Mouse (Mus musculus) T-helper 2 cell (primary cell): ENCODE measurements around the gene Cttn.

ENCODE experiments used
- in situ Hi-C: fragments of 300-600 bp; cut with MboI, MseI; formaldehyde crosslinking; loops from one replicate; pipeline ENCODE4 v1.15.1; 2025; ENCODE audit warnings: high pct_unique_total_duplicates

The Cttn gene

DNA sequence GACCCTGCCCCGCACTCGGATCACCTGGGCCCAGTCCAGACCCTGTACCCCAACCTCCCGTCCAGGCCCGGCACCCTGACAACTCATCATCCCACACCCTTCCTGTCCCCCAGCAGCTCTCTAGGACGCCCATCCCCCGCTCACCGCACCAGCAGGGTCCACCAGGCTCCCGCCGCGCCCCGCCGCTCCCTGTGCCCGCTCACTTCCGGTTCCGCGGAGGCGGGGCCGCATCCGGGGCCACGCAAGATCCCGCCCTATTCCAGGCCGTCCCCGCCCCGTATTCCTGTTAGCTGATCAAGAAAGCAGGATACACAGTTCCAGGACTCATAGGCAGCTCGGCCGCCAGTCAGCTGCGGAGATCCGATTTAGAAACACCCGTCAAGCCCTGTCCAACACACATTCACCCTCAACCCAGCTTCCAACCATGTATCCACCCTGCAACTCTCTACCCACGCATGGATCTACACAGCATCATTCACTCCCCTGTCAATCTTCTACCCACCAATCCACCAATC lies at the start of gene Cttn:
Gene Cttn (minus strand): TSS at position 465 of the 515 bp plus-strand sequence.
- in situ Hi-C loops = no loop called here

DNA sequence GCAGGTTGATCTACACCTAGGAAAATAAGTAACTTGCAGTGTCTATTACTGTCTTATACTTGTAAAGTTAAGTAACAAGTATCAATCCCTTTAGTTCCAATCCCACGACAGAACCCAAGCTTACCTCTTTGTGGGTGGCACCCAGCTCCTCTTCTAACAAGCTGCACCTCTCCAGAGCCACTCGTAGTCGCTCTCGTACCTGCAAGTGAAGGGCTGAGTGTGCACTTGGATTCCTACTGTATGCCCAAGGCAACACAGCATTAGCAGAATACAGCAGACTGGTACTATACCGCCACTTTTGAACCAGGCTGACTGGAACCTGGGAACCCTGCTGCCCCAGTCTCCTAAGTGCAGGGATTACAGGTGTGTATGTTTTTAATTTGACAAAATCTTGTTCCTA lies 49.0 kb upstream of the Cttn start:
- in situ Hi-C loops = no loop called here

DNA sequence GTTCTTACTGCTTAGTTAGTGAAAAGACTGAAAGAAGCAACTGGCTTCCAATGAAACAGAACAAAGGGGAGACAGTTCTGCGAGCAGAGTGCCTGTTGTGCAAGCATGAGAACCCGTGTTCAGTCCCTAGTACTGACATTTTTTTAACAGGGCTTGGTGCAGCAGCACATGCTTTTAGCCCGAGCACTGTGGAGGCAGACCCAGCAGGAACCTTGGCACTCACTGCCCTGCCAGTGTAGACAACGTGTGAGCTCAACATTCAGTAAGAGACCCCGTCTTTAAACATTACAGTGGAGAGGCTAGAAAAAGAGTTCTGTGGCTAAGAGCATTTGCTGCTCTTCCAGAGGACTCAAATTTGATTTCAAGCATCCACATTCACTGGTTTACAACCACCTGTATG lies 45.9 kb upstream of the Cttn start:
- in situ Hi-C loops = no loop called here

DNA sequence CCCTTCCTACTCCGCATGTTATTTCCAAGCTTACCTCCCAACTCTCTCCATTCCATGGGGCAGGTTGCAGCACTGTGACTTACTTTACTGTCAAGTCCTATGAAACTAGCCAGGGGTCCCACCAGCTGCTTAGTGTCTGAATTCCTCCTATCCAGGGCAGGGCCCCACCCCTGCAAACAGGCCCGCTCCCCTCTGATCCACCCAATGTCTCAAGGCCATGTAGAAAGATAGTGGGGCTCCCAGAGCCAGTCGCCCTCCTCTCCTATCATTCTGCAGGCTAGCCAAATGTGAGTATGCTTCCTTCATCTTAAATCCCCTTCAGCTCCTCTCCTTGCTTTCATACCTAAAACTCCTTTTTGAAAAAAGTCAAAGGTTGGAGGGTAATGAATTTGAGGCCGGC lies 38.3 kb upstream of the Cttn start:
- in situ Hi-C loops = no loop called here

DNA sequence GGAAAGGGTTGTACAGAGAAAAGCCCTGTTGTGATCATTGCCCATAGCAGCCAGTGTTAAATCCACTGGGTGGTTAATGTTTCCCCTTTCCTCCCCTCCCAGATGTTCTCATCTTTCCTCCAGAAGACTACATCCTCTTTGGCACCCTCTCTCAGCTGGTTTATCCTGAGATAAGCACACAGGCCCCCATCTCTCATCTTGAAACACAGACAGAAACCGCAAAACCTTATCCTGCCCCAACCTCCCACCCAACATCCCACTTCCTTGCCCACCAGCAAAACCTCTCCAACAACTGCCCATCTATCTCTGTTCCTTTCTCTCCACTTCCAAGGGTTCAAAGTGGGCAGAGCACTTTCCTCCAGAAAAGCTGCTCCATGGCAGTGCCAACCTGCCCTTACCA lies 36.0 kb upstream of the Cttn start:
- in situ Hi-C loops = no loop called here

DNA sequence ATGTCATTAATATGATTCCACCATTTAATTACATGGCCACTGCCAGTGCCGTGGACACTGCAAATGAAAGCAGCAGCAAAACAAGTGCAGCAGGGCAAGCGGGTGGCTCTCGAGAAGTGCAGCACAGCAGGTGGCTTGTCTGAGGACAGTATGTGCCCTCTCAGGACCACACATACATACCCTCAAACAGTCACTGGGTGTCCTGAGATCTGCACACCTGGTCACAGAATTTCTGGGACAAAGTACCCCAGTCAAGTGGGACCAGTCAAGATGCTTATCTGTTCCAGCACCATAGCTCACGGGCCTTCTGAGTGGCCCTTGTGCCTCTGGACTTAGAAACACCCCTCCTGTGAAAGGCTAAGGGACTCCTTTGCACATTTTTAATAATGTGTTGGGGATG lies 33.1 kb upstream of the Cttn start:
- in situ Hi-C loops = no loop called here

DNA sequence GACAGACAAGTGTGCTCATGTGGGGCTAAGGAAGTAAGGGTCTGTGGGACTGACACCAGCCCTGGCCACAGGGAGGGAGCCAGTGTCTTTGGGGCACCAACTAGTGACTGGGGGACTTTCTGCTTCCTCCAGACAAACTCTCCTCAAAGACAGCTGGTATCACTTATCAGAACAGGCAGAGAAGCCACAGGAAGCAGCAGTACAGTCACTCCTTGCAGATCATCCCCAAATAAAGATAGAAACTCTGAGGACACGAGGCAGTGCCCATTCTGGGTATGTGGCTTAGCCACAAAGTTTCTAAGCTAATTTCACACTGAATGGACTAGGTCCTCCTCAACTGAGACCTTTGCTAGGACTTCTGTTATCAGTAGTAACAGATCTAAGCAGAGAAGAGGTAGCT lies 22.1 kb upstream of the Cttn start:
- in situ Hi-C loops = no loop called here

DNA sequence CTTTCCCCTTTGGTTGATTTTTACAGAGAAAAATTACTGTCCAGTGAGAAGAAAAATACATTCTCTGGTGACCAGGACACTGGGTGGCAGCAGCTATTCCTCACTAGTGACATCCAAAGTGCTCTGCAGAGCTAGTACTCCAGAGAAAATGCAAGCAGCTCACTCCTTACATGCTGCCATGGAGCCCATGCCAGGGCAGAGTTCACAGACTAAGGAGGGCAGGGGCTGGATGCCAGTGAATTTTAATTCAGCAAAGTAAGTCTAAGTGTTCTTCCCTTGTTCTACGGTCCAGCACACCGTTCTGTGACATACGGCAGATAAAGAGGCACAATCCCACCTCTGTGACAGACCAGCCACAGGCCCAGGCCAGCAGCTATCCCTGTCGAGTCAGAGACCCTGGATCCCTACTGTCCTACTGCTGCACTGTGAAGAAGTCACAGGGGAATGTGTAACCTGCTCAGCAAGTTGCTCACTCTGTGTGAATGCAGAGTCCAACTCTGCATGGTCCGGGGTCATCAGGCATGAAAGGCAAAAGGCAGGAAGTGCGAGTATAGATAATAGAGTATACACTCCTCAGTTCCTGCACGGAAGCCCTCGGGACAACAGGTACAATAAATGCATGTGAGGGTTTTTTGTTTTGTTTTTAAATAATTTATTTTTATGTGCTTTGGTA lies 19.5 kb upstream of the Cttn start:
- in situ Hi-C loops = no loop called here

DNA sequence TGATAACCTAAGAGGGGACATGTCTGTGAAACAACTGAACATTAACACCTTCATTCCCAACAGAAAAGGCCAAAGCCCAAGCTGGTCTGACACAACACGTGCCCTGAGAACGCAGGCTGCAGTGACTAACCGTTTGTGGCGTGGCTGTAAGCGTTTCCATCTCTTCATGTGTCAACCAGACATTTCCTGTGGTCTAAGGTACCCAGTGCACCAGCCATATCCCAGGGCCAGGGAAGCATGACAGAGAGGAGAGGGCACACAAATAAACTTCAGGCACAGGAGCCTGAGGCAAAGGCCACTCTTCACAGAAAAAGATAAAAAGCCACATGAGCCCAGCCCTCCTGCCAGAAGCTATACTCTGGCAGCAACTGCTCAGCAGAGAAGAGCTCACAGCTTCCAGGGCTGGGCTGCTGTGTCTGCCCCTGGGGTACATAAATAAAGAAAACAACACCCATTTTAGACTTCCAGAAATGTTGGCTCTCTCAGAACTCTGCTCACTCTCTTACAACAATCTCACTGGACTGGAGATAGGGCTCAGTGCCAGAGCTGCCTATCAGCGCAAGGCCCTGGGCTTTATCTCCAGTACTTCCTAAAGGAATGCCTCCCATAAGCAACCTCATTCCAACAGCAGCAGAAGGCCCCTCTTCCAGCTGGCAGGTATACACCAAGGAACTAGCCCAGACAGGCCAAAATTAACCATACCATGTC lies 18.4 kb upstream of the Cttn start:
- in situ Hi-C loops = no loop called here

DNA sequence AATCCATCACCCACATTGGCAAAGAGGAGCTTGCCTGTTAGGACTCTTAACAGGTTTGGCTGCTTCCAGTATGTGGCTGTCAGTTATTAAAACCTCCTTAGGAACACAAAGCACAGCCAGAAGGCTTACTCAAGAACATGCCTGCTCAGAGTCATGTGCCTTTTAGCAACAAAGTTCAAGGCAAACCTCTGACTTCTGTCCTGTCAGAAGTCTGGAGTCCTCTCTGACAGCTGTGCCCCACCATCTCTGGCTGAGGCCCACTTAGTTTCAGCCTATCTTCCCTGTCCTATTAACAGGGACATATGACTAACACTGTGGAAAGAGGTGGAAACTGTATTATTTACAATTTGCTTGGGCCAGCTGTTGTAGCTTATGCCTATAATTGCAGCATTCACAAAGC lies 9.5 kb upstream of the Cttn start:
- in situ Hi-C loops = no loop called here

DNA sequence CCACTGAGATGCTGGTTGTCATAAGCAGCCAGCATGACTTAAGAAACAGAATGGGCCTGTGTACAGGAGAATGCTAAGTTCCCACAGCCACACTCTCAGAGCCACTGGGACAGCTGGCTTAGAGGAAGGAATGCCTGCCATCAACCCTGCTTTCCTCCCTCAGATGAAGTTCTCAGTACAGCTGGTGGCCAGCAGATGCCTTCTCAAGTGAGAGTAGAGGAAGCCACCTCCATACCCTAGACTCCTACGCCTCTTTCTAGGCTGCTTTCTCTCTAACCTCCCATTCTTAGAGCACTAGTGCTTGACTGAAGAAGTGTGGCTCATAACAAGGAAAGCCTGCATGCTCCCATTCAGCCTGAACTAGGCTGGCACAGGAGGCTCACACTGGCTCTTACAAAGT lies 8.8 kb upstream of the Cttn start:
- in situ Hi-C loops = no loop called here

DNA sequence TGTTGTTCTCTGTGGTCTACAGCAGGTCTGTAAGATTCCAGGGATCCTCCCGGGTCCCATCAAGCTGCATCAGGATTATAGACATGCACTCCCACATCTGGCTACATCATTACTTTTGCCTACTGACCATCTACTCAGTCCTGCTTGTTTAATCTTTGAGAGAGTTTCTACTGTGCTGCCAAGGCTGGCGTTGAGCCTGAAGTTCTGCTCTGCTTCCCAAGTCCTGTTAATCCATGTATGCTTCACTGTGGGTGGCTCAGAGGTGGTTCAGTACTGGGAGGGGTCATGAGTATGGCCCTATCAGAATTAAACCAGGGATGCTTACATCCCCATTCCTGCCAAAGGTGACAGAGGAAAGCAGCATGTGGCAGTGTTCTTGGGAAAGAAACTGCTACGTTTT lies 4.9 kb upstream of the Cttn start:
- in situ Hi-C loops = no loop called here

DNA sequence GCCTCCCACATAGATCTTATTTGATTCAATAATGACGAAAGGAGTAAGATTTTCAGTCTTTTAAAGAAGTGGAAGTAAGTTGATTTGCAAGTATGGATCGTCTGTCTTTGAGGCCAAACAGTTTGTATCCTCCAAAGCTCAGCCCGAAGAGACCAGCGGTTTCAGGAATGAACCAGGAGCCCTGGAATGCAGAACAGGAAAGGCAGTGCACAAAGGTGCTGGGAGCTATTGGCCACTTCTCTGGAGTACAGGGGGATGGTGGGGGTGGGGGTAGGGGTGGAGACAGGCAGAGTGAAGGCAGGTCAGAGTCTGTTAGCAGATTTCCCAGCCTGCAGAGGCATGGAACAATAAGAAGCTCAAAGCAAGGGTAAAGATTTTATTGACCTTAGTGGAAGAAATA lies 2.7 kb upstream of the Cttn start:
- in situ Hi-C loops = no loop called here

DNA sequence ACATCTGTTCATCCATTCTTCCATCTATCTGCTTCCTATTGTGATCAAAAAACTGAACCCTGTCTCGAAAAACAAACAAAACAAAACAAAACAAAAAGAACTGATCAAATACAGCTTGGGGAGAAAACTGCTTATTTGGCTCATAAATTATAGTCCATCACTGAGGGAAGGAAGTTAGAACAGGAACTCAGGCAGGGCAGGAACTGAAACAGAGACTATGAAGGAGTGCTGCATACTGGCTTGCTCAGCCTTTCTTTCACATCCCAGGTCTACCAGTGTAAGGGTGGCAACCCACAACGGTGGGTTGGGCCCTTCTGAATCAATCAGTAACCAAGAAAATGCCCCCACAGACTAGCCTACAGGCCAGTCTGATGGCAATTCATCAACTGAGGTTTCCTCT lies 294 bp upstream of the Cttn start:
- in situ Hi-C loops = no loop called here

DNA sequence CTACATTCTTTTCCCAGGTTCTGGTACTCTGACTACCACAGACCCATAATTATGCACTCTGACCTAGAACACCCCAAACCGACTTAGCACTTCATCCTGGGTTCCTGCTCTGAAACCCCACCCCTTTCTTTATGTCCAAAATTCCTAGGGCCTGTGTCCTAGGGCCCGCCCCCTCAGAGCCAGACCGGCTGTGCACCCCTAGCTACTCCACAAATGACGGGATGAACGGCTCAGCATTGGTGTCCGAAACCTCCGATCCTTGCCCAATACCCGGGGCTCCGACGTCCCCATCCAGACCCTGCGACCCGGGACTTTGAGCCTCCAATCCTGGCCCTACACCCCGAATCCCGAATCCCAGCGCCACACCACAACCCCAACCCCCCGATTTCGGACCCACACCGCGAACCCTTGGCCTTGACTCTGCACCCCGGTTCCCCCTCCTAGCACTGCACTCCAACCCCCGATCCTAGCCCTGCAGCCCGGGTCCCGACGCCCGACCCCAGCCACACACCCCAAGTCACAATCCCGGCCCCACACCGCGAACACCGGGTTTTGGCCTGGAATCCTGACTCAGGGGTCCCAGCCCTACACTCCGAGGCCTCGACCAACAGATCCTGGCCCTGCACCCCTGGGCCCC lies 783 bp downstream of the Cttn start:
- in situ Hi-C loops = no loop called here

DNA sequence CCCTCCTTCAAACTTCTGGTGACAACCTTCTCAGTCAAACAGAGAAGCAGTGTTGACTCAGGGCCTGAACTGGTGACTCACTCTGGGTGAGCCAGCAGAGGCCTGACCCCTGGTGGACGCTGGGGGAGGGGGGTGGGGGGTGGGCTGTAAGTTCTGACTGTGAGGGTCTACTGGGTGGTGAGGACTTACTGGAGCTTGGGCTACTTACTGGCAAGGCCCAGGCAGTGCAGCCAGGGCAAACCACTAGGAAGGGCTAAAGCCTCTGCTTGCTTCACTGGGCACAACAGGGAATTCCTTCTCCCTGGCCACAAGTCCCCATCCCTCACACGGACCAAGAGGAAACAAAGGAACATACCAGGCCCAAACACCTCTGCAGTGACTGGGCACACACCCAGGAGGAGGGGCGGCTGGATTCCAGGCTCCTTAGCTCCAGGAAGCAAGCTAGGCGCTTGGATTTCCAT lies 1.6 kb downstream of the Cttn start:
- in situ Hi-C loops = no loop called here

DNA sequence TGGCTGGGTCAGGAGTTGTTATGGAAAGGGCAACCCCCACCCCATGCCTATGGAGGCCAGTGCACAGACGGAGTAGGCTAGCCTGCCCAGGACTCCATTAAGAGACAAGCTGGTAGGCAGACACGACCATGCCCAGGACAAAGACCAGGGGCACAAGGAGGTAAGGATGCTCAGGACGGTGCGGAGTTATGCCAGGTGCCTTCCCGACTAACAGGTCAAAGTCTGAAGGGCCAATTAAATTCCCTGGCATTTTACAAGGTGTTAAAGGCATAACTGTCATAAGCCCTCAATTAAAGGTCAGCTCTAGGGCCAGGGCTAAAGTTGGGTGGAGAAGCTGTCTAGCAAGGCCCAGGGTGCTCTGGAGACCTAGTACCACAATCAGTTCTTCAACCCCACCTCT lies 2.1 kb downstream of the Cttn start:
- in situ Hi-C loops = no loop called here

DNA sequence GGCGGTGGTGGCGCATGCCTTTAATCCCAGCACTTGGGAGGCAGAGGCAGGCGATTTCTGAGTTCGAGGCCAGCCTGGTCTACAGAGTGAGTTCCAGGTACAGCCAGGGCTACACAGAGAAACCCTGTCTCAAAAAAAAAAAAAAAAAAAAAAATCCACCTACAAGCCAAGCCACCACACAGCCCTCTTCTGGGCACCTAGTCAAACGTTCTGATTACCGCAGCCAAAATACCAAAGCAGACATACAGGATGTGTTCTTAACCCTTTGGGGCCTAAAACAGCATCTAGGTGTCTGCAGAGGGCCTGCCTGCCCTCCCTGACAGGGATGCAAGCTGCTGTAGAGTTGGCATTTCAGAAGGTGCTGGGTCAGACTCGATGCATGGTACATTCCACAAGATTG lies 8.2 kb downstream of the Cttn start:
- in situ Hi-C loops = no loop called here

DNA sequence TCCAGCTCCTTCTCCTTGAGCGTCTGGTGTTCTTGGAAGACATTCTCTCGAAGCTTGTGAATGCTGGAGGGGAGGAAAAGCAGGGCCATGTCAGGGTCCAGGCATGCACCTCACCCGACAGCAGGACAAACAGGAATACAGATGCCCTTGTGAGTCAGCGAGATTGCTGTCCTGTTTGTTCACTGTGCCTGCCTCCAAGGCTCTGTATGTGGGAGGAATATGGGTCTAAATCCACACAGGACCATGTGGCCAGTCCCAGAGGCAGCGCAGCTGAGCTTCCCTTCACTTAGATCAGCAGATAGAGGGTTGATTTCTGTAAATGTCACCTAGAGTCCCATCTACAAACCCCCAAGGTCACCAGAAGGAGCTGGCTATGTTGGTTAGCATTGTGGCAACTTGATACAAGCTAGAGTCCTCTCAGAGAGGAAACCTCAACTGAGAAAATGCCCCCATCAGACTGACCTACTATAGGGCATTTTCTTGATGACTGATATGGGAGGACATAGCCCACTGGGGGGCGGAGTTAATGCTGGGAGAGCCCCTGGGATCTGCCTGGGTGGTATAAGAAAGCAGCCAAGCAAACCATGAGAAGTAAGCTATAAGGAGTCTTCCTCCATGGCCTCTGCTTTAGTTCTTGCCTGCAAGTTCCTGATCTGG lies 9.4 kb downstream of the Cttn start:
- in situ Hi-C loops = no loop called here

DNA sequence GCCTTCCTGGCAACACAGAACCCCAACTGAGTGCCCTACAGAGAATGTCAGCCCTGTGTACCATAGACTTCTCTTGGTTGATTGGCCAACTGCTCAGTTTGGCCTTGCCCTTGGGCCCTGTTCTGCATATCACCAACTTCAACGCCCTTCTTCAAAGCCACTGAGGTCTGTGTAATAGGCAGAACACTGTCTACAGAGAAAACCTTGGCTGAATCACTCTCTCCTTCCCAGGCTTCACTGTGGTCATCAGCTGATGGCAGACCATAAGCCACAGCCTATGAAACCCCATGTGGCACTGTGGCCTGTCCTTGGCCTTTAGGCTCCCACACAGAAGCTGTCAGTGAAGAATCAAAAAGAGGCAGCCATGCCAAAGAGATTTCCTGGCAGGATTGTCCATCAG lies 11.9 kb downstream of the Cttn start:
- in situ Hi-C loops = no loop called here

DNA sequence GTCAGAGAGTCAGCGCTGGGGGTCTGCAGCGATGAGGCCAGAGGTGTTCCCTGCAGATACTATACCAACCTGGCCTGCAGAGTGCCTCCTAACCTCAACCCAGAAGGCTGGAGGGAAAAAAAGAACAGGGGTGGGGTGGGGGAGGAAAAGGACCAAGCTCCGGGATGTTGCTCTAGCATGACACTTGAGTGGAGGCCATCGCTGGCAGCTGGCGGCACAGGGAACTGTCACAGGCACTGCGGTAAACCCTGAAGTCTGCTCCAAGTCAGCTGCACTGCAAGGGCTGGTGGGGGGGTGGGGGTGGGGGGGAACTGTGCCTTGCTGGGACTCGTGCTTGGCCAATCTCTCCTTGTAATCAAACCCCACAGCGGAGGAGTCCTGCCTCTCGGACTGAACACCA lies 20.1 kb downstream of the Cttn start:
- in situ Hi-C loops = no loop called here
